Mouse (Mus musculus) spleen, adult 2 months (tissue): ENCODE results near the gene Cntnap2. TPM values are rescaled to one million over a fixed set of nuclear protein-coding genes. Genes with fewer than 3 reads are reported as not detected.

Experiments used
- DNase-seq, 2 experiments: peaks; one replicate each; pipeline versions ENCODE4 v3.0.0 to v3.0.0-alpha.2; 2012 to 2021; ENCODE audit warnings: low spot score in 2 of 2, low read depth in 1 of 2
- H3K27ac ChIP-seq: fragments of 200-500 bp; 2 replicates; pipeline ENCODE4 v1.5.1; 2012; ENCODE audit warnings: low read length, inconsistent platforms; ENCODE audit not compliant: insufficient read depth
- H3K27me3 ChIP-seq: fragments of 200-500 bp; 2 replicates; pipeline ENCODE4 v1.6.1; 2012; ENCODE audit warnings: mild to moderate bottlenecking, moderate library complexity, low read length, inconsistent platforms; ENCODE audit not compliant: control insufficient read depth, insufficient read depth
- H3K36me3 ChIP-seq: fragments of 200-500 bp; 2 replicates; pipeline ENCODE4 v1.6.1; 2012; ENCODE audit warnings: mild to moderate bottlenecking, low read length, inconsistent platforms; ENCODE audit not compliant: control insufficient read depth, insufficient read depth
- H3K4me1 ChIP-seq: fragments of 200-500 bp; 2 replicates; pipeline ENCODE4 v1.6.1; 2011; ENCODE audit warnings: inconsistent platforms; ENCODE audit not compliant: control insufficient read depth, insufficient read depth, insufficient read length
- H3K4me3 ChIP-seq: fragments of 200-500 bp; 2 replicates; pipeline ENCODE4 v1.5.1; 2011; ENCODE audit warnings: mild to moderate bottlenecking, inconsistent platforms; ENCODE audit not compliant: insufficient read depth, insufficient read length; ENCODE audit errors: extremely low read depth
- CTCF ChIP-seq: fragments of 200-500 bp; IDR thresholded peaks from 2 replicates; pipeline ENCODE4 v1.5.1; 2011; ENCODE audit warnings: mild to moderate bottlenecking, inconsistent platforms; ENCODE audit not compliant: insufficient read depth, insufficient read length, insufficient replicate concordance; ENCODE audit errors: extremely low read depth
- POLR2A ChIP-seq: fragments of 200-500 bp; IDR thresholded peaks from 2 replicates; pipeline ENCODE4 v1.6.1; 2011; ENCODE audit warnings: low read depth, low read length, inconsistent platforms
- WGBS: fragments of 180-500 bp; shearing (Covaris S2); methylation state at CpG from one replicate; pipeline ENCODE4 v1.1.7; 2018; 5-methylcytosine and 5-hydroxymethylcytosine counted together
- polyA plus RNA-seq: library from polyadenylated mRNA; depleted of rRNA; stranded (reverse); fragments of >200 nt; gene quantifications from 2 replicates; pipeline ENCODE4 v1.2.3, GENCODE M21; 2012

The Cntnap2 gene
- polyA plus RNA-seq, 1 experiment, result not detected

DNA sequence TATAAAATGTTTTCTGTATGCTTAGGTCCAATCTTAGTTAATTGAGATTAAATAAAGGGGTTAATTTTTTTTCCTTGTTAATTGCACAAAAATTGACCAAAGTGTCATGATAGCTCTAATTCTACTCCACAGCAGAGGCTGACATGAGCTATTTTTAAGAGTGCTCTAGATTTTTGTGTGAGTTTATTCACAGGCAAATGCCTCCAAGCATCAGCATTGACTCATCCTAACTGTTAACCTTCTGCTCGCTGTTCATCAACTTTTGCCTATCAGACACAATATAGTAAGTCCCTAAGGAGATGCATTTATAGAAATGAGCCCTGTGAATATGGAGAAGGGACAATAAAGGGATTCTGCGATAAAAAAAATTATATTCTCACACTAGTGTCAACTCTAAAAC lies 1138.1 kb downstream of the Cntnap2 start:
- Histone ChIP-seq H3K27ac (no peak overlapping the region), H3K4me1 (no peaks in the 10 kb centered on the region), H3K4me3 (no peak overlapping the region), H3K27me3 (no peaks in the 10 kb centered on the region), H3K36me3 (no peaks in the 10 kb centered on the region)
- 87% methylated on average over 2 of the region's 2 CpGs for WGBS
- TF ChIP-seq CTCF (no peak), POLR2A (no peak)
- no peak for DNase-seq

DNA sequence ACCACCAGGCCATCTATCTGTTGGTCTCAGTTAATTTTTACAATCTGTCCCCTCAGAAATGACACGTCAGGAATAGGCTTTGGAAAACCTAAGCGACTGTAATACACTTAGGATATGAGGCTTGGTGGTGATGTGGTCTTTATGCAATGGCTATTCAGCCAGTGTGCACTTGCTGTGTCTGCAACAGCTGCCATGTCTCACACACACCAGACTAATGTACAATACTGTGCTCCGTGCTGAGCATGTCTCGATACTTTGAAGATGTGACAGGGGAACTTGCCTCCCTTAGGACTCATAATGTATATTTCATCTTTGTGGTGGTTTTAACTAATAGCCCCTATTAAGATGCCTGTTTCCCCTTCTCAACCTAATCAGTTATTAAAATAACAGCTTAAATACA lies 1142.7 kb downstream of the Cntnap2 start:
- WGBS, result 85% methylated on average over 4 of the region's 4 CpGs
- no peak for TF ChIP-seq CTCF
- no peak for TF ChIP-seq POLR2A
- no peaks in the 10 kb centered on the region for H3K36me3 ChIP-seq
- no peak overlapping the region for H3K27ac ChIP-seq
- no peak for DNase-seq
- no peak overlapping the region for H3K4me3 ChIP-seq
- no peaks in the 10 kb centered on the region for H3K4me1 ChIP-seq
- H3K27me3 ChIP-seq, result no peaks in the 10 kb centered on the region

DNA sequence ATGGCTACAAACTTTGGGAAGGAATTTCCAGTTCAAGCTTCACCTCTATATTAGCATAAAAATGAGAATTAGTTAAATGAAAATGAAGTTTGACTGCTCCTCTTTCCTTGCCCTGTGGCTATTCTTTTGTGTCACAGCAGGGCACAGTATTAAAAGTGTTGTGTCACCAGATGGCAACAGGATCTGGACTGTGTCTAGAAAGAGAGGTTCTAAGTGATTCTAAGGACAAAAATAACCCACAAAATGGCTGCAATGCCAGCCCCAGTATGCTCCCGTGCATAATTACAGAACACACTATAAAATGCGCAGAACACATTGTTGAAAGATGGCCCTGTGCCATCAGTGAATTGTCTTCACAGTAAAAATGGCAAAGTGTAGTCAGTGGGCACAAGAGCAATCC lies 1146.4 kb downstream of the Cntnap2 start:
- no peak for DNase-seq
- Histone ChIP-seq H3K4me3 (no peak overlapping the region), H3K27ac (no peak overlapping the region), H3K36me3 (no peaks in the 10 kb centered on the region), H3K27me3 (no peaks in the 10 kb centered on the region), H3K4me1 (no peaks in the 10 kb centered on the region)
- 77% methylated on average over 2 of the region's 2 CpGs for WGBS
- TF ChIP-seq CTCF, result no peak
- TF ChIP-seq POLR2A, result no peak

DNA sequence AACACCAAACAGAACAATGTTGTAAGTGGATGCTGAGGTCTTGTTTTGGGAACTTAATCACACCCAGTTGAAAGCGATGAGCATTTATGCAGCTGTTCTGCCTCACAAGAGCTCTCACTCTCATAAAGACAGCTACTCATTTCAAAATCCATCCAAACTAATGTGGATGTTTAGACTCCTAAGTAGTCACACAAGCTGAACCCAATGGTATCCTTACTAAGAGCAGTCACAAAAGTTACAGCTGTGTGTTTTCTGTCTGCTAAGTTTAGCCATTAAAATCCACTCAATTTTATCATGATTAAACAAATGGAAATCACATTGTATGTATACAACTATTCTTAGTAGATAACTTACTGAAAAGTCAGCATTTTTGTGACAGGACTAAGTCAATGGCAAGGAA lies 1173.7 kb downstream of the Cntnap2 start:
- Histone ChIP-seq H3K4me1 (no peaks in the 10 kb centered on the region), H3K4me3 (no peak overlapping the region), H3K27me3 (no peaks in the 10 kb centered on the region), H3K36me3 (no peaks in the 10 kb centered on the region), H3K27ac (no peak overlapping the region)
- WGBS, result 98% methylated on average over 1 of the region's 1 CpGs
- TF ChIP-seq POLR2A, result no peak
- no peak for TF ChIP-seq CTCF
- DNase-seq, result no peak

DNA sequence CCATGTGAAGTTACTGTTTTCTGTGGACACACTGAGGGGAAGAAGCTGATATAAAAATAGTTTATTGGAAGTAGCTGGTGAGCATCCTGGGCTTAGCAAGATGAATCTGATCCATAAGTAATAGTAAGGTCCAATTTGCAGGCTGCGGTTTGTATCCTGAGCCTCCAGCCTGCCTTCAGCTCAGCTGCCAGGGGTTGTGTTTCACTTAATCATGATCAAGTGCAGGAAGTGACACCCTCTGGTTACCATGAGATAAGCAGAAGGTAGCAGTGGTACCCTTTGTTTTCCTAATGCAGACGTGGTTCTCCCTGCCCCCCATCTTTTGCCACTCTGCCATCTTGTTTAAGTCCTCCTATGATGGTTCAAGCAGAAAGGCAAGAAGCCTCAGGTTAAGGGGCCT lies 1181.2 kb downstream of the Cntnap2 start:
- Histone ChIP-seq H3K4me3 (no peak overlapping the region), H3K4me1 (no peaks in the 10 kb centered on the region), H3K36me3 (no peaks in the 10 kb centered on the region), H3K27me3 (no peaks in the 10 kb centered on the region), H3K27ac (no peak overlapping the region)
- TF ChIP-seq POLR2A (no peak), CTCF (no peak)
- DNase-seq, result no peak
- 20% methylated on average over 2 of the region's 2 CpGs for WGBS

DNA sequence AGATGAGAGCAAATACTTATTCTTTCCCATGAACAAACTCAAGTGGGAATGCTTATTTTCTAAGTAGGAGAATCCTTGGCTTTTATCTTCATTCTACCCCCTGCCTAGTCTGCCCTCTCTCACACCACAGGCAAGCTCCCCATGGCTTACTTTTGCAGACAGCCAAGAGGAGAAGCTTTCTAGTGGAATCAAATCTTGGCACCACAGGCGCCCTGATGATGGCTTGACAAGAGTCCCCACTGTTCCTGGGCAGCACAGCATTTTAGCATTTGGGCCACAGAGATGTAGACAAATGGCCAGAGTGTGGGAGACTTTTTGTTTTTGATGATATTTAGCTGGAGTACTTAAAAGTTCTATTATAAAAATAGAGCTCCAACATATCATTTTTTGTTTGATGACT lies 1204.0 kb downstream of the Cntnap2 start:
- no peak overlapping the region for H3K4me3 ChIP-seq
- no peaks in the 10 kb centered on the region for H3K36me3 ChIP-seq
- no peaks in the 10 kb centered on the region for H3K4me1 ChIP-seq
- 74% methylated on average over 1 of the region's 1 CpGs for WGBS
- no peak for TF ChIP-seq POLR2A
- TF ChIP-seq CTCF, result no peak
- H3K27me3 ChIP-seq, result no peaks in the 10 kb centered on the region
- no peak for DNase-seq
- no peak overlapping the region for H3K27ac ChIP-seq

DNA sequence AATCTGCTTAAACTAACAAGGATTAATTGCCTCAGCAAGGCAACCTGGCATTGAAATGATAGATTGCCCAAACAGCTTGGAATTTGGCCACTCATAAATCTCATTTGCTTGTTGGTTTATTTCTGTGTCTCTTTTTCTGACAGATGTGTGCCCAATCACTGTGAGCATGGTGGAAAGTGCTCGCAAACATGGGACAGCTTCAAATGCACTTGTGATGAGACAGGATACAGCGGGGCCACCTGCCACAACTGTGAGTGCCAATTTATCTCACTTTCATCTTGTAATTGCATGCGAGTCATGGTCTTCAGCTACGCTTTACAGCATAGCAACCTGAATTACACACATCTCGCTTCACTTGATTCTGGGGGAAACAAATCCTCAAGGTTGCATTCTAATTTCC lies 1287.8 kb downstream of the Cntnap2 start:
- DNase-seq, result no peak
- no peak overlapping the region for H3K27ac ChIP-seq
- no peaks in the 10 kb centered on the region for H3K4me1 ChIP-seq
- H3K27me3 ChIP-seq, result no peaks in the 10 kb centered on the region
- no peaks in the 10 kb centered on the region for H3K36me3 ChIP-seq
- WGBS, result 86% methylated on average over 5 of the region's 5 CpGs
- TF ChIP-seq POLR2A, result no peak
- TF ChIP-seq CTCF, result no peak
- no peak overlapping the region for H3K4me3 ChIP-seq

DNA sequence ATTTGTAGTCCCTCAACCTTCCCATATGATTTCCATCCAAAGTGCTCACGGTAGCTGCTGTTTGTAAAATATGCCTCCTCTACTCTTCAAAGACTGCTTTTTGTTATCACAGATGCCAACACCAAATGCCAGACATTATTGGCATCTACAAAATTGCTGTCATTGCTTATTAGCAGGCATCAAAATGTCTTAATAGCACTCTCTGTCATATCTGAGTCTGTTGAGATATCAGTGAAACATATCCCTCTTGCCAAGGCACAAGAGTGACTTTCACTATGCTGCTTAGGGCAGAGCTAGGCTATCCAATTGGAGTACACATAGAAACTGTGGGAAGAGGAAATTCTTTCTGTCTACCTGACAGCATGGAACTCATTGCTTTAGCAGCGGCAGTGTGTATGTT lies 1301.9 kb downstream of the Cntnap2 start:
- Histone ChIP-seq H3K4me3 (no peak overlapping the region), H3K36me3 (no peaks in the 10 kb centered on the region), H3K4me1 (no peaks in the 10 kb centered on the region), H3K27me3 (no peaks in the 10 kb centered on the region), H3K27ac (no peak overlapping the region)
- WGBS, result 97% methylated on average over 2 of the region's 2 CpGs
- no peak for DNase-seq
- TF ChIP-seq CTCF, result no peak
- TF ChIP-seq POLR2A, result no peak
